Mouse (Mus musculus) megakaryocyte, embryonic 14.5 days (primary cell): ENCODE measurements at regions not wholly inside any gene's neighbourhood (a gene's known extent, or its start where the extent isn't known, plus 50 kb on each side); places are given as distances from the start of the nearest gene placed in this dataset.

Source experiments
- FLI1 ChIP-seq: IDR thresholded peaks from 2 replicates; pipeline ENCODE4 v1.6.1; 2012; ENCODE audit warnings: low read length, inconsistent platforms, mixed read lengths
- GATA1 ChIP-seq: IDR thresholded peaks from 3 replicates; pipeline ENCODE4 v1.6.1; 2012; ENCODE audit warnings: mixed read lengths, low read length, inconsistent platforms, borderline replicate concordance

DNA sequence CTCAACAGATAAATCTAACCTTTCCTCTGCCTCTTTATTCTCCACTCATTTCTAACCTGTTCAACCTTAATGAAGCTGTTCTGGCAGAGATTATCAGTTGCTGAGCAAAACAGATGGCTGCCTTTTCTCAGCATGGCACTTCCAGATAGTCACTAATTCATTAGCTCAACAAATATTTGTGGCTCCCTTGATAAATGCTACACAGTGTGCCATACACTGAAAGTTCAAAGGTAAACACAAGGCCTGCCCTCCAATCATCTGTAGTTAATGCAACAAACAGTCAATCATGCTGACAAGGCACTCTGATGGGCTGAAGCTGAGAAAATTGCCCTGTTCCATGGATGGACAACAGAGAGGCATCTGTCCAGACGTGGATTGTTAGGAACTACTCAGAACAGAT lies 149.4 kb upstream of the Ube2e3 start:
- TF ChIP-seq FLI1 = no peak
- TF ChIP-seq GATA1 = no peak
